Mouse (Mus musculus) lung, adult 10 weeks (tissue): Measurements from ENCODE around the gene Mrpl44. TPM values are rescaled to one million over a fixed set of nuclear protein-coding genes. Genes with fewer than 3 reads are reported as not detected.

Source experiments
- polyA plus RNA-seq: library from polyadenylated mRNA; stranded (reverse); fragments of 350-450 nt; fragmentation: Illumina TruSeq; extraction: RNeasy Lipid Tissue Mini Kit (QIAGEN cat#74804); gene quantifications from one replicate; pipeline ENCODE4 v1.2.3, GENCODE M21; 2014; ENCODE audit warnings: low read depth, low replicate concordance; ENCODE audit not compliant: insufficient read depth

Gene Mrpl44
- polyA plus RNA-seq, result 24.8 TPM

GRCm38 (mm10) chr1:79775927-79776458, at the start of gene Mrpl44, which contains the start of gene Wdfy1:
TSS of gene Mrpl44 (plus strand) at chr1:79776018.
TSS of gene Wdfy1 (minus strand) at chr1:79776143.

Other genes starting within 250 kb of the Mrpl44 start
- 5.4 TPM for gene Ap1s3, start 104.0 kb upstream of the Mrpl44 start, polyA plus RNA-seq
- gene Wdfy1, start 125 bp downstream of the Mrpl44 start, polyA plus RNA-seq, result 5.8 TPM
- gene Serpine2, start 85.2 kb downstream of the Mrpl44 start, polyA plus RNA-seq, result 73.4 TPM